Comparison of ENCODE assay signal across 22 mouse cellular contexts in the genomic region with DNA sequence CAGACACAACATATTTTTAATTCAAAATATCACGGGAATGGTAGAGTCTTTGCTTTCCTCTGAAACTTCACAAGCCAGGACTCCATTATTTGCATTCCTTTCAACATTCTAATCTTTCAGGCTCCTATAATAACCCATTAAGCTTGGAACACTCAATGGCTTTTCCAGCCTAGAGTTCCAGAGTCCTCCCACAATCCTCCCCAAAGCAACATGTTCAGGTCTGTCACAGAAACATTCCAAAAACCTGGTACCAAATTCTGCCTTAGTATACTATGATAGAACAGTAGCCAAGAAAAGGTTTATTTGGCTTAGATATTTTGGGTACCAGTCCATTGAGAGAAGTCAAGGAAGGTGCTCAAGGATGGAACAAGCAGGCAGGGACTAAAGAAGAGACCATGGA.
"Had no signal": no experiment of that assay in that cellular context is flagged by ENCODE, and none has a peak within 500 bp of the region (broad histone marks: within the 10 kb centered on the region; RNA-seq: fewer than 3 reads in every experiment).

No protein-coding gene starts in this region.

- H3K27ac ChIP-seq: heart, adult 2 months; heart, embryonic 13.5 days; heart, embryonic 15.5 days; hindbrain, embryonic 13.5 days; hindbrain, embryonic 15.5 days; hindbrain, postnatal 0 days; limb, embryonic 10.5 days; limb, embryonic 12.5 days; liver, embryonic 13.5 days; liver, embryonic 15.5 days had no signal

- H3K4me3 ChIP-seq: heart, adult 2 months; heart, embryonic 13.5 days; heart, embryonic 15.5 days; hindbrain, embryonic 13.5 days; hindbrain, embryonic 15.5 days; left cerebral cortex, adult 2 months; limb, embryonic 10.5 days; limb, embryonic 12.5 days; liver, embryonic 13.5 days; liver, embryonic 15.5 days had no signal

- DNase-seq: gastrocnemius, postnatal 14 days; gastrocnemius, postnatal 36 days; heart, adult 11 months; heart, adult 2 months; heart, postnatal 14 days; heart, postnatal 36 days; kidney, adult 11 months; kidney, adult 8-10 months; kidney, postnatal 10 days; kidney, postnatal 25 days; kidney, postnatal 4 days; liver; liver, embryonic 13.5 days had no signal
